Mouse (Mus musculus) myocyte (in vitro differentiated cells): Measurements from ENCODE around the gene Erich2. TPM values are rescaled to one million over a fixed set of nuclear protein-coding genes. Genes with fewer than 3 reads are reported as not detected.

Experiments
- H3K27me3 ChIP-seq: one replicate; pipeline ENCODE4 v1.6.1; 2011; ENCODE audit not compliant: control insufficient read depth, insufficient read depth, insufficient read length
- H3K36me3 ChIP-seq: one replicate; pipeline ENCODE4 v1.6.1; 2011; ENCODE audit not compliant: control insufficient read depth, insufficient read depth
- H3K4me2 ChIP-seq: one replicate; pipeline ENCODE4 v1.6.1; 2011; ENCODE audit warnings: low read depth, control low read depth
- H3K4me3 ChIP-seq: one replicate; pipeline ENCODE4 v1.5.1; 2011; ENCODE audit warnings: mild to moderate bottlenecking, control low read depth, moderate library complexity
- H3K79me2 ChIP-seq: one replicate; pipeline ENCODE4 v1.6.1; 2011; ENCODE audit not compliant: control insufficient read depth, insufficient read depth
- H3ac ChIP-seq: one replicate; pipeline ENCODE4 v1.6.1; 2011; ENCODE audit not compliant: control insufficient read depth, insufficient read length
- CEBPB ChIP-seq: IDR thresholded peaks from 2 replicates; pipeline ENCODE4 v1.6.1; 2011; ENCODE audit warnings: mild to moderate bottlenecking, moderate library complexity; ENCODE audit not compliant: poor library complexity, insufficient read depth, severe bottlenecking
- E2F4 ChIP-seq: IDR thresholded peaks from one replicate; pipeline ENCODE4 v1.6.1; 2011; ENCODE audit warnings: mild to moderate bottlenecking, control low read depth, moderate library complexity; ENCODE audit not compliant: insufficient read depth
- MAX ChIP-seq: IDR thresholded peaks from one replicate; pipeline ENCODE4 v1.6.1; 2011; ENCODE audit warnings: low read depth, mild to moderate bottlenecking, control low read depth
- MYOD1 ChIP-seq, 3 experiments: IDR thresholded peaks; one replicate each; pipeline ENCODE4 v1.6.1; 2011; ENCODE audit warnings: control low read depth in 2 of 3, low read depth in 2 of 3, mild to moderate bottlenecking in 2 of 3, moderate library complexity in 1 of 3; ENCODE audit not compliant: insufficient read length in 2 of 3, control insufficient read depth in 1 of 3
- MYOG ChIP-seq, 3 experiments: IDR thresholded peaks; one replicate each; pipeline ENCODE4 v1.6.1; 2011; ENCODE audit warnings: control low read depth in 2 of 3, low read depth in 2 of 3, mild to moderate bottlenecking in 2 of 3; ENCODE audit not compliant: insufficient read length in 2 of 3, control insufficient read depth in 1 of 3, insufficient read depth in 1 of 3
- POLR2A ChIP-seq: IDR thresholded peaks from one replicate; pipeline ENCODE4 v1.6.1; 2011; ENCODE audit warnings: low read depth, mild to moderate bottlenecking, control low read depth, moderate library complexity; ENCODE audit not compliant: insufficient read length
- POLR2AphosphoS2 ChIP-seq: IDR thresholded peaks from one replicate; pipeline ENCODE4 v1.6.1; 2011; ENCODE audit warnings: low read depth, control low read depth; ENCODE audit not compliant: insufficient read length
- REST ChIP-seq: IDR thresholded peaks from one replicate; pipeline ENCODE4 v1.6.1; 2011; ENCODE audit warnings: mild to moderate bottlenecking, control low read depth, moderate library complexity; ENCODE audit not compliant: insufficient read depth, insufficient read length
- SRF ChIP-seq: IDR thresholded peaks from one replicate; pipeline ENCODE4 v1.6.1; 2011; ENCODE audit warnings: low read depth; ENCODE audit not compliant: control insufficient read depth, insufficient read length
- TCF12 ChIP-seq: IDR thresholded peaks from one replicate; pipeline ENCODE4 v1.6.1; 2011; ENCODE audit warnings: mild to moderate bottlenecking, control low read depth; ENCODE audit not compliant: poor library complexity, insufficient read depth, severe bottlenecking
- TCF3 ChIP-seq: IDR thresholded peaks from one replicate; pipeline ENCODE4 v1.6.1; 2011; ENCODE audit warnings: low read depth, control low read depth; ENCODE audit not compliant: insufficient read length
- USF1 ChIP-seq: IDR thresholded peaks from one replicate; pipeline ENCODE4 v1.6.1; 2011; ENCODE audit warnings: low read depth, mild to moderate bottlenecking, control low read depth, moderate library complexity
- polyA plus RNA-seq: library from polyadenylated mRNA; unstranded; fragments of >200 nt; fragmentation: generic; extraction: Trizol; gene quantifications from one replicate; pipeline ENCODE4 v1.2.1, GENCODE M21; 2012; ENCODE audit warnings: missing spikeins

The Erich2 gene
- polyA plus RNA-seq, 1 experiment, result 0.13 TPM

DNA sequence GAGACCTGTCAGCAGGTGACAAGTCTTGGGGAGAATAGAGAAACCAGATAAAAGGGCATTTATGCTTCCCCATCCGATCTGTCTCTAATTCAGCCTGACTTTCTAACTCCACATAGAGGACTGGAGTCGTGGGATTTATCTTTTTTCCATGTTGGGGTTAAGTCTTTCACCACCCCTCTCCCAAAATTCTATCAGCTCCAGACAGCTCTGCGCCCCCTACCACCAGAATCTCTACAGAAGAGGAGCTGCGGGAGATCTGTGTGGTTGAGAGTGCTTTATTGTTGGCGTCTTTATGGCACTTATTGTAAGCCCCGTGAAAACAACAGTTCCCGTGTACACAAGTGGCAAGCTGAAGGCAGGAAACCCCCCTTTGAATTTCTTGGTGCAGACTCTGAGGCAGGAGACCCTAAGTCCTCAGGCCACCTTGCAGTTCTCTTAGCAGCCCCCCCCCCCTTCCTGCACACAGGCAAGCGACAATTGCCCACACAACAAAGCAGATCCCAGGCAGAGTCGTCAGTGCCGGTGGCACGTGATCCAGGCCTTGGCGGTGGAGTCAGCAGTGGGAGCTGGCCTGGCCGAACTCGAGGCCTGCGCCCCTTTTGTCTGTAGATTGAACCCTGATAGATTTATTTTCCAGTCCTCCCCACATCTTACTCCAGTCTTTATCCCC is 56.2 kb downstream of the Erich2 start:
- no peak overlapping the region for H3K4me3 ChIP-seq
- no peak overlapping the region for H3ac ChIP-seq
- H3K4me2 ChIP-seq, result no peak overlapping the region
- H3K27me3 ChIP-seq, result peaks cover 58% of the 10 kb centered on the region
- no peak for TF ChIP-seq MYOG (IDR thresholded peaks at IDR 0.05; ENCODE audit: control insufficient read depth in 1 of 3, insufficient read depth in 1 of 3, insufficient read length in 2 of 3, low read depth in 2 of 3)
- no peak for TF ChIP-seq TCF12
- TF ChIP-seq SRF, result no peak
- no peak for TF ChIP-seq USF1
- TF ChIP-seq E2F4, result no peak
- no peak for TF ChIP-seq REST
- TF ChIP-seq TCF3, result no peak
- TF ChIP-seq POLR2A, result no peak
- TF ChIP-seq CEBPB, result no peak
- no peak for TF ChIP-seq MYOD1 (IDR thresholded peaks at IDR 0.05; ENCODE audit: control insufficient read depth in 1 of 3, insufficient read length in 2 of 3, low read depth in 2 of 3)
- TF ChIP-seq MAX, result no peak
- TF ChIP-seq POLR2AphosphoS2, result no peak
- H3K36me3 ChIP-seq, result no peaks in the 10 kb centered on the region
- H3K79me2 ChIP-seq, result no peaks in the 10 kb centered on the region

DNA sequence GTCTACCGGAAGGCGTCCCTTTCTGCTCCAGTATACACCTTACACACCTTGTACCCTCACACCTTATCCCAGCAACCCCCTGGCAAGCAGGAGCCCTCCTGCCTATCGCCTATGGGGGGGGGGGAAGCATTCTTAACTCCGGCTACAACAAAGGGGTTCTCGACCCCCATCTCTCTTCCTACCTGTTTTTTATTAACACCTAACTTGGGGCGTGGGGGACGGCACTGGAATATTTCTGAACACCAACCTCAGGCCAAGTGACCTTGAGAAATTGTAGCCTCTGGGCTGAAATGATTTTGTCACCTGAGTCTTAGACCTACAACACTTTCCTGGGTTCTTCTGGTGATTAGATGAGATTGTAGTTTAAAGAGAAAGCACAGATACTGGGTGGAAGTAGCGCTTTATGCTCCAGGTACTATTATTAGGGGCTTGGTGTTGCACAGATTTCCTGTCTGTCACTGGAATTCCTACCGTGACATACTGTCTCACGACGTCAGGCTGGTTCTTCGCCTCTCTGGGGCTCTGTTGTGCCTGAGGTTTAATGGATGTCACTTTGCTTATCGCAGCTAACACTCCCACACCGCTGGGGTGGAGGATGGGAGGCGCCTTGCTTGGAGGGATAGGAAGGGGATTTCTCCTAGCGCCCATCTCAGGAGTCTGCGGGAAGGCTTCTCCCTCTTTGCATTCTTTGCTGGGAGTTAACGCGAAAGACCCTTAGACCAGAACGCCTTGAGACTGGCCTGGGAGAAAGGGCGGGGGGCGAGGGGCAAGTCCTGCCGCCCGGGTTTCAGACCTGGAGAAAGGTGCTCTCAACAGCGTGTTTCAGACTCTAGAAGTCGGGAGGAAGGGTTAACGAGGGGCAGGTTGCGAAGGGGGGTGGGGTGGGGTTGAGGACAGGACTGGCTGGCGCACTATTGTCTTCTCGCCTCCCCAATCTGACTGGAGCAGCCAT is 57.3 kb downstream of the Erich2 start:
- Histone ChIP-seq H3K4me3 (no peak overlapping the region), H3K36me3 (no peaks in the 10 kb centered on the region), H3K79me2 (no peaks in the 10 kb centered on the region), H3K27me3 (peaks cover 50% of the 10 kb centered on the region), H3K4me2 (no peak overlapping the region), H3ac (no peak overlapping the region)
- no peak for TF ChIP-seq POLR2A
- TF ChIP-seq E2F4, result no peak

DNA sequence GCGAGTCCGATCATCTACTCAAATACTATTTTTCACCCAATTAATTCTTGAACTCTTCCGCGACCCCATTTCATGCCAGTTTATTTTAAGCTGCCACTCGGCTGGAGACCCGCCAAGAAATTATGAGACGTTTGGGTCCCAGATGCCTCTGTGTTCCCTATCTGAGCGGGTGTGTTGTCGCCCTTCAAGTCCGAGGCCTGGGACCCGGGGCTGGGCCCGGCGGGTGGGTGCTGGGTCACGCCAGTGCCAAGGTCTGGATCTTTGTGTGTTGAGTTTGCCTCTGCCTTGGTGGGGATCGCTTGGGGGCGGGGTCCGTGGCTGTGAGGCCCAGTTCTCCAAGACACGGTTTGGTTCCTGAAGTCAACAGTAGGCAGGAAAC is 58.0 kb downstream of the Erich2 start:
- Histone ChIP-seq H3K27me3 (peaks cover 44% of the 10 kb centered on the region), H3K4me3 (no peak overlapping the region), H3K79me2 (no peaks in the 10 kb centered on the region), H3ac (no peak overlapping the region), H3K4me2 (no peak overlapping the region), H3K36me3 (no peaks in the 10 kb centered on the region)
- no peak for TF ChIP-seq REST
- TF ChIP-seq MYOG (IDR thresholded peaks at IDR 0.05; ENCODE audit: control insufficient read depth in 1 of 3, insufficient read depth in 1 of 3, insufficient read length in 2 of 3, low read depth in 2 of 3), result no peak
- no peak for TF ChIP-seq POLR2A
- no peak for TF ChIP-seq E2F4
- TF ChIP-seq CEBPB, result no peak
- no peak for TF ChIP-seq TCF3
- TF ChIP-seq TCF12, result no peak
- no peak for TF ChIP-seq SRF
- no peak for TF ChIP-seq USF1
- TF ChIP-seq POLR2AphosphoS2, result no peak
- no peak for TF ChIP-seq MYOD1 (IDR thresholded peaks at IDR 0.05; ENCODE audit: control insufficient read depth in 1 of 3, insufficient read length in 2 of 3, low read depth in 2 of 3)
- TF ChIP-seq MAX, result no peak

DNA sequence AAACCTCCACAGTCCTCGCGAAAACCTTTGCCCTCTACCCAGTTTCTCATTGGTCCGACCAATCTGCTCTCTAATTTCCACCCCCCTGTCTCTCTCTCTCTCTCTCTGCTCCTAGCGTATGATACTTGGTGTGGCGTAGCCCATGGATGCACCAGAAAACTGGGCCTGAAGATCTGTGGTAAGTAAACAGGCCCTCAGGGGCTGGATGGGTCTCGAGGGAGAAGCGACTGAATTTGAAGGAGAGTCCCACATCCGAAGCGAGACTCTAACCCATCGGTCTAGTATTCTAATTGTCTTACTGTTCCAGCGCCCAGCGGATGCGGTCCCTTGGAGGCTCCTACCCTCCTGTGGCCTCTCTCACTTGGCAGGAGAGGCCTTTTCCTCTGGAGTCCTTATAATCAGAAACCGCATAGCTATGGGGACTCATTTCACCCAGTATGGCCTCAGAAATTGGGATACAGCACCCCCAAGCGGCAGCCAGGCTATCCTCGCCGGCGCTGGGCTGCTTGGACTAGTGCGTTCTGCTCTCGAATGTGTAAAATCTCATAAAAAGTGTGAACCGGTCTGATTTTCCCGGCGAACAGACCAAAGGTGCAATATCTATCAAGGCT is 58.6 kb downstream of the Erich2 start:
- no peaks in the 10 kb centered on the region for H3K36me3 ChIP-seq
- no peak overlapping the region for H3ac ChIP-seq
- H3K79me2 ChIP-seq, result no peaks in the 10 kb centered on the region
- no peak for TF ChIP-seq POLR2AphosphoS2
- no peak overlapping the region for H3K4me3 ChIP-seq
- no peak overlapping the region for H3K4me2 ChIP-seq
- peaks cover 38% of the 10 kb centered on the region for H3K27me3 ChIP-seq

DNA sequence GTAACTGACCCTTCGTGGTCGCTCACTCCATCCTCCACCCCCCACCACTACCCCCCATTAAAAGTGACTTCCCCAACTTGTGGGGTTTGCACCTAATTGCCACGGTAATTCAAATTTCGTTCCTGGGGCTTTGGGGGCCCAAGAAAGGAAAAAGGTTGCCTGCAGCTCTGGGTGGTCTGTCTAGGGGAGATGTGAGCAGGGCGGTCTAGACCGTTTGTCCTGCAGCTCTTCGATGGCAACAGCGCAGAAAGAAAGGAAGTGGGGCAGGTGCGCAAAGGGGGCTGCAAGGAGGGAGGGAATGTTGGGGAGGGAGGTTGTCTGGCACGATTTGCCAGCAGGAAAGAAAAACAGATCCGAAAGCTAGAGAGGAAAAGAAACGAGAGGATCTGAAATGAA is 59.1 kb downstream of the Erich2 start:
- no peak overlapping the region for H3K4me2 ChIP-seq
- H3K36me3 ChIP-seq, result no peaks in the 10 kb centered on the region
- no peak overlapping the region for H3K4me3 ChIP-seq
- TF ChIP-seq MYOD1 (IDR thresholded peaks at IDR 0.05; ENCODE audit: control insufficient read depth in 1 of 3, insufficient read length in 2 of 3, low read depth in 2 of 3) (no peak), CEBPB (no peak), REST (no peak), TCF12 (no peak), USF1 (no peak), POLR2A (no peak), MAX (no peak), SRF (no peak), POLR2AphosphoS2 (no peak), TCF3 (no peak), E2F4 (no peak), MYOG (IDR thresholded peaks at IDR 0.05; ENCODE audit: control insufficient read depth in 1 of 3, insufficient read depth in 1 of 3, insufficient read length in 2 of 3, low read depth in 2 of 3) (no peak)
- peaks cover 38% of the 10 kb centered on the region for H3K27me3 ChIP-seq
- no peaks in the 10 kb centered on the region for H3K79me2 ChIP-seq
- H3ac ChIP-seq, result no peak overlapping the region
